Mouse (Mus musculus): Measurements from ENCODE around the gene Lin7c.

Gene Lin7c

GRCm38 (mm10) chr2:109917496-109918413 is 27.1 kb downstream of the Lin7c start, which contains the start of gene Lgr4:
Gene Lgr4, plus strand, starts transcription at chr2:109917647.
- DNase-seq (ENCODE audit: low spot score) = peak; percentile 88

- no peak for DNase-seq (ENCODE audit: low spot score)
Measured at GRCm38 (mm10) chr2:109918592-109919262, 28.1 kb downstream of the Lin7c start.

GRCm38 (mm10) chr2:109920471-109920870 is 29.8 kb downstream of the Lin7c start:
- DNase-seq (ENCODE audit: low spot score) = no peak

GRCm38 (mm10) chr2:109921298-109922035 is 30.8 kb downstream of the Lin7c start:
- no peak for DNase-seq (ENCODE audit: low spot score)

- no peak for DNase-seq (ENCODE audit: low spot score)
Measured at GRCm38 (mm10) chr2:109922306-109922705, 31.7 kb downstream of the Lin7c start.

GRCm38 (mm10) chr2:109923031-109923430 is 32.4 kb downstream of the Lin7c start:
- DNase-seq (ENCODE audit: low spot score) = no peak

- no peak for DNase-seq (ENCODE audit: low spot score)
Measured at GRCm38 (mm10) chr2:109923945-109924344, 33.3 kb downstream of the Lin7c start.

GRCm38 (mm10) chr2:109926984-109927383 is 36.3 kb downstream of the Lin7c start:
- DNase-seq (ENCODE audit: low spot score) = no peak

GRCm38 (mm10) chr2:109927446-109927845 is 36.8 kb downstream of the Lin7c start:
- no peak for DNase-seq (ENCODE audit: low spot score)

- DNase-seq (ENCODE audit: low spot score) = no peak
Measured at GRCm38 (mm10) chr2:109927876-109928275, 37.2 kb downstream of the Lin7c start.

GRCm38 (mm10) chr2:109928791-109929190 is 38.1 kb downstream of the Lin7c start:
- no peak for DNase-seq (ENCODE audit: low spot score)

- no peak for DNase-seq (ENCODE audit: low spot score)
Measured at GRCm38 (mm10) chr2:109929256-109929655, 38.6 kb downstream of the Lin7c start.

GRCm38 (mm10) chr2:109930366-109930765 is 39.7 kb downstream of the Lin7c start:
- no peak for DNase-seq (ENCODE audit: low spot score)

GRCm38 (mm10) chr2:109930771-109931170 is 40.1 kb downstream of the Lin7c start:
- no peak for DNase-seq (ENCODE audit: low spot score)

- DNase-seq (ENCODE audit: low spot score) = no peak
Measured at GRCm38 (mm10) chr2:109931978-109932780, 41.5 kb downstream of the Lin7c start.

- DNase-seq (ENCODE audit: low spot score) = no peak
Measured at GRCm38 (mm10) chr2:109933151-109933550, 42.5 kb downstream of the Lin7c start.

- no peak for DNase-seq (ENCODE audit: low spot score)
Measured at GRCm38 (mm10) chr2:109934086-109934485, 43.4 kb downstream of the Lin7c start.

GRCm38 (mm10) chr2:109935194-109935593 is 44.5 kb downstream of the Lin7c start:
- no peak for DNase-seq (ENCODE audit: low spot score)

GRCm38 (mm10) chr2:109935754-109936409 is 45.2 kb downstream of the Lin7c start:
- DNase-seq (ENCODE audit: low spot score) = no peak

- no peak for DNase-seq (ENCODE audit: low spot score)
Measured at GRCm38 (mm10) chr2:109936410-109936755, 45.7 kb downstream of the Lin7c start.

- DNase-seq (ENCODE audit: low spot score) = no peak
Measured at GRCm38 (mm10) chr2:109941973-109942444, 51.4 kb downstream of the Lin7c start.

Data from urinary bladder, postnatal 25 days (tissue).